Mouse (Mus musculus): Measurements from ENCODE around the gene Get4. TPM values are rescaled to one million over a fixed set of nuclear protein-coding genes. Genes with fewer than 3 reads are reported as not detected.

The Get4 gene
- polyA plus RNA-seq (2015; fragmentation: Nextera tagmentation; extraction: Ambion mirVana): 90.0 and 98.0 TPM in 2 replicates

GRCm38 (mm10) chr5:139252081-139252909 lies at the start of gene Get4:
Get4 (plus strand) TSS chr5:139252324.
- Histone ChIP-seq H3K9ac (ENCODE audit: low read depth, low read length) (peak within 1 kb of the TSS; percentile 89), H3K36me3 (ENCODE audit: control insufficient read depth, insufficient read depth) (peaks cover 20% of the 10 kb centered on the region), H3K4me1 (ENCODE audit: control insufficient read depth, low read depth, low read length) (peaks cover 59% of the 10 kb centered on the region), H3K27me3 (ENCODE audit: control insufficient read depth, insufficient read depth, low read depth, low read length) (no peaks in the 10 kb centered on the region), H3K27ac (ENCODE audit: low read length) (peak within 1 kb of the TSS; percentile 84), H3K4me3 (ENCODE audit: low read depth, low read length) (peak within 1 kb of the TSS; percentile 89), H3K9me3 (replicated peaks; ENCODE audit: control insufficient read depth, low read length) (no peaks in the 10 kb centered on the region), H3K4me2 (ENCODE audit: low read depth, low read length) (peak within 1 kb of the TSS; percentile 93)
- ATAC-seq (ENCODE audit: low read depth): peak; percentile 88
- WGBS (ENCODE audit: insufficient replicate concordance): under 1% methylated on average over 76 of the region's 90 CpGs

GRCm38 (mm10) chr5:139203312-139203711 lies 48.8 kb upstream of the Get4 start:
- no peak overlapping the region for H3K4me2 ChIP-seq (ENCODE audit: low read depth, low read length)
- WGBS (ENCODE audit: insufficient replicate concordance): 68% methylated on average over 5 of the region's 5 CpGs
- H3K27me3 ChIP-seq (ENCODE audit: control insufficient read depth, insufficient read depth, low read depth, low read length): no peaks in the 10 kb centered on the region
- no peak overlapping the region for H3K4me3 ChIP-seq (ENCODE audit: low read depth, low read length)
- H3K4me1 ChIP-seq (ENCODE audit: control insufficient read depth, low read depth, low read length): peaks cover 64% of the 10 kb centered on the region
- no peaks in the 10 kb centered on the region; the same call in 1 of the 2 replicates for H3K36me3 ChIP-seq (ENCODE audit: control insufficient read depth, insufficient read depth)
- H3K9me3 ChIP-seq (replicated peaks; ENCODE audit: control insufficient read depth, low read length): no peaks in the 10 kb centered on the region
- H3K27ac ChIP-seq (ENCODE audit: low read length): no peak overlapping the region
- no peak for ATAC-seq (ENCODE audit: low read depth)
- no peak overlapping the region for H3K9ac ChIP-seq (ENCODE audit: low read depth, low read length)

- Histone ChIP-seq H3K36me3 (ENCODE audit: control insufficient read depth, insufficient read depth) (no peaks in the 10 kb centered on the region; the same call in 1 of the 2 replicates), H3K27me3 (ENCODE audit: control insufficient read depth, insufficient read depth, low read depth, low read length) (no peaks in the 10 kb centered on the region), H3K27ac (ENCODE audit: low read length) (no peak overlapping the region), H3K4me1 (ENCODE audit: control insufficient read depth, low read depth, low read length) (peaks cover 47% of the 10 kb centered on the region), H3K4me2 (ENCODE audit: low read depth, low read length) (no peak overlapping the region), H3K9me3 (replicated peaks; ENCODE audit: control insufficient read depth, low read length) (no peaks in the 10 kb centered on the region), H3K4me3 (ENCODE audit: low read depth, low read length) (no peak overlapping the region), H3K9ac (ENCODE audit: low read depth, low read length) (no peak overlapping the region)
- ATAC-seq (ENCODE audit: low read depth): no peak
- WGBS (ENCODE audit: insufficient replicate concordance): 76% methylated on average over 4 of the region's 4 CpGs
Measured at GRCm38 (mm10) chr5:139206081-139206480, 46.0 kb upstream of the Get4 start.

GRCm38 (mm10) chr5:139206525-139206924 lies 45.6 kb upstream of the Get4 start:
- no peak overlapping the region for H3K27ac ChIP-seq (ENCODE audit: low read length)
- WGBS (ENCODE audit: insufficient replicate concordance): 43% methylated on average over 7 of the region's 7 CpGs
- ATAC-seq (ENCODE audit: low read depth): no peak
- no peak overlapping the region for H3K4me2 ChIP-seq (ENCODE audit: low read depth, low read length)
- H3K4me3 ChIP-seq (ENCODE audit: low read depth, low read length): no peak overlapping the region
- no peaks in the 10 kb centered on the region; the same call in 1 of the 2 replicates for H3K36me3 ChIP-seq (ENCODE audit: control insufficient read depth, insufficient read depth)
- H3K27me3 ChIP-seq (ENCODE audit: control insufficient read depth, insufficient read depth, low read depth, low read length): no peaks in the 10 kb centered on the region
- no peaks in the 10 kb centered on the region for H3K9me3 ChIP-seq (replicated peaks; ENCODE audit: control insufficient read depth, low read length)
- peaks cover 44% of the 10 kb centered on the region for H3K4me1 ChIP-seq (ENCODE audit: control insufficient read depth, low read depth, low read length)
- no peak overlapping the region for H3K9ac ChIP-seq (ENCODE audit: low read depth, low read length)

- Histone ChIP-seq H3K4me1 (ENCODE audit: control insufficient read depth, low read depth, low read length) (peaks cover 31% of the 10 kb centered on the region), H3K4me2 (ENCODE audit: low read depth, low read length) (no peak overlapping the region), H3K36me3 (ENCODE audit: control insufficient read depth, insufficient read depth) (peaks cover 4% of the 10 kb centered on the region; the same call in 1 of the 2 replicates), H3K9me3 (replicated peaks; ENCODE audit: control insufficient read depth, low read length) (no peaks in the 10 kb centered on the region), H3K27ac (ENCODE audit: low read length) (no peak overlapping the region), H3K9ac (ENCODE audit: low read depth, low read length) (no peak overlapping the region), H3K4me3 (ENCODE audit: low read depth, low read length) (no peak overlapping the region), H3K27me3 (ENCODE audit: control insufficient read depth, insufficient read depth, low read depth, low read length) (no peaks in the 10 kb centered on the region)
- no peak for ATAC-seq (ENCODE audit: low read depth)
Measured at GRCm38 (mm10) chr5:139208183-139208582, 43.9 kb upstream of the Get4 start.

- Histone ChIP-seq H3K4me1 (ENCODE audit: control insufficient read depth, low read depth, low read length) (peaks cover 24% of the 10 kb centered on the region), H3K27ac (ENCODE audit: low read length) (no peak overlapping the region), H3K9me3 (replicated peaks; ENCODE audit: control insufficient read depth, low read length) (no peaks in the 10 kb centered on the region), H3K9ac (ENCODE audit: low read depth, low read length) (no peak overlapping the region), H3K4me2 (ENCODE audit: low read depth, low read length) (no peak overlapping the region), H3K4me3 (ENCODE audit: low read depth, low read length) (no peak overlapping the region), H3K27me3 (ENCODE audit: control insufficient read depth, insufficient read depth, low read depth, low read length) (no peaks in the 10 kb centered on the region), H3K36me3 (ENCODE audit: control insufficient read depth, insufficient read depth) (peaks cover 4% of the 10 kb centered on the region; the same call in 1 of the 2 replicates)
- no peak for ATAC-seq (ENCODE audit: low read depth)
- 75% methylated on average over 10 of the region's 10 CpGs for WGBS (ENCODE audit: insufficient replicate concordance)
Measured at GRCm38 (mm10) chr5:139208871-139209684, 43.0 kb upstream of the Get4 start.

GRCm38 (mm10) chr5:139209685-139210026 lies 42.5 kb upstream of the Get4 start:
- H3K4me3 ChIP-seq (ENCODE audit: low read depth, low read length): no peak overlapping the region

GRCm38 (mm10) chr5:139211737-139212385 lies 40.3 kb upstream of the Get4 start:
- 88% methylated on average over 11 of the region's 11 CpGs for WGBS (ENCODE audit: insufficient replicate concordance)
- no peak overlapping the region for H3K4me3 ChIP-seq (ENCODE audit: low read depth, low read length)

More at GRCm38 (mm10) chr5:139209685-139210026, 42.5 kb upstream of the Get4 start:
- peaks cover 23% of the 10 kb centered on the region for H3K4me1 ChIP-seq (ENCODE audit: control insufficient read depth, low read depth, low read length)
- no peak for ATAC-seq (ENCODE audit: low read depth)
- peaks cover 4% of the 10 kb centered on the region; the same call in 1 of the 2 replicates for H3K36me3 ChIP-seq (ENCODE audit: control insufficient read depth, insufficient read depth)
- H3K27ac ChIP-seq (ENCODE audit: low read length): no peak overlapping the region
- WGBS (ENCODE audit: insufficient replicate concordance): 88% methylated on average over 7 of the region's 7 CpGs
- H3K27me3 ChIP-seq (ENCODE audit: control insufficient read depth, insufficient read depth, low read depth, low read length): no peaks in the 10 kb centered on the region
- H3K4me2 ChIP-seq (ENCODE audit: low read depth, low read length): no peak overlapping the region
- H3K9me3 ChIP-seq (replicated peaks; ENCODE audit: control insufficient read depth, low read length): no peaks in the 10 kb centered on the region
- H3K9ac ChIP-seq (ENCODE audit: low read depth, low read length): no peak overlapping the region

More at GRCm38 (mm10) chr5:139211737-139212385, 40.3 kb upstream of the Get4 start:
- Histone ChIP-seq H3K27ac (ENCODE audit: low read length) (no peak overlapping the region), H3K27me3 (ENCODE audit: control insufficient read depth, insufficient read depth, low read depth, low read length) (no peaks in the 10 kb centered on the region), H3K9ac (ENCODE audit: low read depth, low read length) (no peak overlapping the region), H3K36me3 (ENCODE audit: control insufficient read depth, insufficient read depth) (peaks cover 10% of the 10 kb centered on the region; the same call in 1 of the 2 replicates), H3K9me3 (replicated peaks; ENCODE audit: control insufficient read depth, low read length) (no peaks in the 10 kb centered on the region), H3K4me2 (ENCODE audit: low read depth, low read length) (no peak overlapping the region), H3K4me1 (ENCODE audit: control insufficient read depth, low read depth, low read length) (peaks cover 6% of the 10 kb centered on the region; the same call in 1 of the 2 replicates)
- ATAC-seq (ENCODE audit: low read depth): no peak
